Mouse (Mus musculus): ENCODE measurements around the gene Sema3f.

GRCm38 (mm10) chr9:107748063-107748462 is 37.8 kb upstream of the Sema3f start:
- TF ChIP-seq POLR2A (IDR thresholded peaks at IDR 0.05; ENCODE audit: borderline replicate concordance, insufficient read depth, low read length) (no peak), CTCF (IDR thresholded peaks at IDR 0.05; ENCODE audit: borderline replicate concordance, insufficient read depth, low read depth, low read length) (no peak)
